Mouse (Mus musculus) hematopoietic stem cell, adult 5-6 weeks (primary cell): Measurements from ENCODE around the gene Zfpm1. TPM values are rescaled to one million over a fixed set of nuclear protein-coding genes. Genes with fewer than 3 reads are reported as not detected.

Experiments used
- ATAC-seq, 2 experiments: fragments of 125-278 bp in 1 of 2; replicated peaks in 1 of 2; 2 replicates each; pipeline ENCODE4 v1.8.0; 2016 to 2017; ENCODE audit warnings: inconsistent platforms in 2 of 2, mild to moderate bottlenecking in 2 of 2, moderate number of reproducible peaks in 2 of 2, low read depth in 1 of 2, moderate TSS enrichment in 1 of 2; ENCODE audit not compliant: low FRiP score in 2 of 2, poor library complexity in 2 of 2, severe bottlenecking in 2 of 2, insufficient read depth in 1 of 2, low TSS enrichment in 1 of 2
- total RNA-seq: library from RNA; stranded (forward); fragments of 172-1452, 232-1000 nt; gene quantifications from 2 replicates; pipeline ENCODE4 v1.2.3, GENCODE M21; 2017

Zfpm1 gene
- total RNA-seq, 1 experiment from 2014 or later = 70.4 TPM

DNA sequence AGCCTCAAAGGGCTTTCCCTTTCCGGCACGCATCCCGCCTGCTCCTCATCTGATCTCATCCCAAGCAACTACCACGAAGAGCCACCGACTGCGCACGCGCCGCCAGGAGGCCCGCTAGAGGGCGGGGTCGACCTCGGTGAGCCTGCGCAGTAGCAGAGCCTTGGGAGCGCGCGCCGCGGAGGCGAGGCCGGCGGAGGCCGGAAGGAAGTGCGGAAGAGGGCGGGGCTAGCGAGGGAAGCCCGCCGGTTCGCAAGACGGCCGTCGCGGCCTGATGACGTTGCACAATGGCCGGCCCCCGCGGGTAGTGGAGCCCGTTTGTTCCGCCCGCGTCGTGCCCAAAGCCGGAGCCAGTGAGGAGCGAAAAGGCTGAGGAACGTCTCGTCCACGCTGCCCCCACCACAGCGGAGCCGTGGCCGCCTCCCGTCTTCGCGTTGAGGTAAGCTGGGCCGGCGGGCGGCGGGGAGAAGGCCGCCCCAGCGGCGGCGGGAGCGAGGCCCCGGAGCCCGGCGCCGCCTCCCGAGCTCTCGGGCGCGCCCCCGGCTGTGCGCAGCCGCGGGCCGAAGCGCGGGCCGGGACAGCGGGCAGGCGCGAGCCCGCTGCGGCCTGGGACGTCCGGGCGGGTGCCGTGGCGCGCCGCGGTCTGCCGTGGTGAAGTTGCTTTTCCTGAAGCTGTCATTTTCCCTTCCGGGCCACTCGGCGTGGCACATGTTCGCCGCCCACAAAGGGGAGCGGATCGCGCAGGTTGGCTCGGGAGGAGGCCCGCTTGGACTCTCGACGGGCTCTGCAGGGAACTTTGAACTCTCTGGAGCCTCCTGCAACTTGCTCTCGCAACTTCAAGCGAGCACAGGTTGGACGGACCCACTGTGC, 94.7 kb downstream of the Zfpm1 start, which contains the start of gene Zc3h18:
Gene Zc3h18 (plus strand): TSS at position 245 of the 867 bp plus-strand sequence.
- ATAC-seq = peak; percentile 93 to 95

DNA sequence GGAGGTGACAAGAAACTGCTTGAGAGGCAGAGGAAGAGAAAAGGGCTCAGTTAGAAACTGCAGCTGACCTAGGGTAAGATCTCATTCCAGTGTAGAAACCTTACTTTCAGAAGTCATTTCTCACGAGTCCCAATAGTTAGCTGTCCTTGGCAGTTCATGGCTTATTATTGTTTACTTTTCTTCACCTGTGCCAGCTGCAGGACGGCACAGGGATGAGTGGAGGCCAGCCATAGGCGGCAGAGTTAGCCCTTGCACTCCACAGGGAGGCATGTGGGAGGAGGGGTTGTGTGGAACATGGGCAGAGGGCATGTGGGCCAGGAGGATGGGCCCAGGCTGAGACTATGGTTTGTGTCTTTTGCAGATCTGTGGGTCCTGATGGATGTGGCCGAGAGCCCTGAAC, 101.1 kb downstream of the Zfpm1 start:
- ATAC-seq = no peak

Other genes starting within 250 kb of the Zfpm1 start
- gene Trhr2, start 78.6 kb downstream of the Zfpm1 start, total RNA-seq = not detected in 2 replicates
- 71.2 and 73.6 TPM in 2 replicates for gene Zc3h18, start 94.5 kb downstream of the Zfpm1 start, total RNA-seq
- gene Il17c, start 139.9 kb downstream of the Zfpm1 start, total RNA-seq = not detected in 2 replicates
- gene Cyba, start 150.8 kb downstream of the Zfpm1 start, total RNA-seq = 35.2 and 89.7 TPM in 2 replicates
- gene Mvd, start 161.3 kb downstream of the Zfpm1 start, total RNA-seq = 4.8 and 6.7 TPM in 2 replicates
- not detected in 2 replicates for gene Snai3, start 178.6 kb downstream of the Zfpm1 start, total RNA-seq
- 49.4 and 52.2 TPM in 2 replicates for gene Rnf166, start 193.9 kb downstream of the Zfpm1 start, total RNA-seq
- gene Ctu2, start 194.0 kb downstream of the Zfpm1 start, total RNA-seq = 10.0 and 10.2 TPM in 2 replicates